Mouse (Mus musculus): ENCODE results near the gene Gm11238. TPM values are rescaled to one million over a fixed set of nuclear protein-coding genes. Genes with fewer than 3 reads are reported as not detected.
A peak's percentile ranks its signal among the peaks of the same experiment; 100 is the strongest.
"Not testable (repeated sequence)": the region's sequence is repeated elsewhere in the genome, so short reads cannot be mapped to it uniquely, and the experiment has no call there.

Gm11238 gene
- not detected in 2 replicates for polyA plus RNA-seq (2015; fragmentation: Nextera tagmentation; extraction: Ambion mirVana)

- not testable (repeated sequence) for ATAC-seq; H3K9me3 ChIP-seq (ENCODE audit: low read length); H3K4me1 ChIP-seq (ENCODE audit: insufficient read depth); H3K27ac ChIP-seq (ENCODE audit: low read depth); H3K4me2 ChIP-seq (ENCODE audit: low read depth, low read length); H3K9ac ChIP-seq (replicated peaks); H3K27me3 ChIP-seq (ENCODE audit: insufficient read depth, low read length); H3K4me3 ChIP-seq (ENCODE audit: low read depth, low read length); DNase-seq; H3K36me3 ChIP-seq (replicated peaks; ENCODE audit: insufficient read depth, low read length)
- no CpG with 5 or more reads among the region's 3 CpGs for WGBS (ENCODE audit: insufficient replicate concordance)
These were observed at the start of gene Gm11238 for GRCm38 (mm10) chr4:73607581-73607980. Gene Gm11238, plus strand, starts transcription at chr4:73607881.

GRCm38 (mm10) chr4:73599248-73599647, 8.4 kb upstream of the Gm11238 start:
- no peaks in the 10 kb centered on the region for H3K4me1 ChIP-seq (ENCODE audit: insufficient read depth)
- 7% methylated on average over 3 of the region's 3 CpGs for WGBS (ENCODE audit: insufficient replicate concordance)
- no peak overlapping the region for H3K9ac ChIP-seq (replicated peaks)
- H3K36me3 ChIP-seq (replicated peaks; ENCODE audit: insufficient read depth, low read length) = no peaks in the 10 kb centered on the region
- TF ChIP-seq EP300 (IDR thresholded peaks at IDR 0.05; ENCODE audit: low read depth) = no peak
- peak; percentile 57 for TF ChIP-seq CTCF (IDR thresholded peaks at IDR 0.05; ENCODE audit: low read depth)
- no peak overlapping the region for H3K4me2 ChIP-seq (ENCODE audit: low read depth, low read length)
- H3K9me3 ChIP-seq (ENCODE audit: low read length) = no peaks in the 10 kb centered on the region
- no peak overlapping the region for H3K27ac ChIP-seq (ENCODE audit: low read depth)
- DNase-seq (no peak), ATAC-seq (no peak)
- no peaks in the 10 kb centered on the region for H3K27me3 ChIP-seq (ENCODE audit: insufficient read depth, low read length)
- no peak overlapping the region for H3K4me3 ChIP-seq (ENCODE audit: low read depth, low read length)

GRCm38 (mm10) chr4:73622684-73623083, 15.0 kb downstream of the Gm11238 start, which contains the start of gene Gm11237:
Gene Gm11237, plus strand, starts transcription at chr4:73622984.
- no CpG with 5 or more reads among the region's 3 CpGs for WGBS (ENCODE audit: insufficient replicate concordance)
- H3K9ac ChIP-seq (replicated peaks); H3K27me3 ChIP-seq (ENCODE audit: insufficient read depth, low read length); ATAC-seq; H3K4me3 ChIP-seq (ENCODE audit: low read depth, low read length); H3K4me2 ChIP-seq (ENCODE audit: low read depth, low read length); DNase-seq; H3K36me3 ChIP-seq (replicated peaks; ENCODE audit: insufficient read depth, low read length); H3K4me1 ChIP-seq (ENCODE audit: insufficient read depth); H3K9me3 ChIP-seq (ENCODE audit: low read length); H3K27ac ChIP-seq (ENCODE audit: low read depth): not testable (repeated sequence)

GRCm38 (mm10) chr4:73637821-73638220, 30.1 kb downstream of the Gm11238 start, which contains the start of gene Gm11236:
Gene Gm11236, plus strand, starts transcription at chr4:73638121.
- not testable (repeated sequence) for DNase-seq; H3K9ac ChIP-seq (replicated peaks); H3K27ac ChIP-seq (ENCODE audit: low read depth); H3K4me3 ChIP-seq (ENCODE audit: low read depth, low read length); H3K4me2 ChIP-seq (ENCODE audit: low read depth, low read length); H3K27me3 ChIP-seq (ENCODE audit: insufficient read depth, low read length); H3K36me3 ChIP-seq (replicated peaks; ENCODE audit: insufficient read depth, low read length); H3K4me1 ChIP-seq (ENCODE audit: insufficient read depth); ATAC-seq; H3K9me3 ChIP-seq (ENCODE audit: low read length)
- WGBS (ENCODE audit: insufficient replicate concordance) = no CpG with 5 or more reads among the region's 4 CpGs

- not testable (repeated sequence) for H3K4me3 ChIP-seq (ENCODE audit: low read depth, low read length); ATAC-seq; H3K4me2 ChIP-seq (ENCODE audit: low read depth, low read length); H3K27ac ChIP-seq (ENCODE audit: low read depth); DNase-seq; H3K9me3 ChIP-seq (ENCODE audit: low read length); H3K4me1 ChIP-seq (ENCODE audit: insufficient read depth); H3K27me3 ChIP-seq (ENCODE audit: insufficient read depth, low read length); H3K9ac ChIP-seq (replicated peaks); H3K36me3 ChIP-seq (replicated peaks; ENCODE audit: insufficient read depth, low read length)
- 67% methylated on average over 4 of the region's 4 CpGs for WGBS (ENCODE audit: insufficient replicate concordance)
These were observed 54.2 kb downstream of the Gm11238 start for GRCm38 (mm10) chr4:73661864-73662263.

GRCm38 (mm10) chr4:73668054-73668453, 60.4 kb downstream of the Gm11238 start, which contains the start of gene Gm11239:
Gene Gm11239, plus strand, starts transcription at chr4:73668354.
- ATAC-seq; H3K4me1 ChIP-seq (ENCODE audit: insufficient read depth); H3K27me3 ChIP-seq (ENCODE audit: insufficient read depth, low read length); H3K9me3 ChIP-seq (ENCODE audit: low read length); H3K4me2 ChIP-seq (ENCODE audit: low read depth, low read length); H3K9ac ChIP-seq (replicated peaks); H3K27ac ChIP-seq (ENCODE audit: low read depth); H3K36me3 ChIP-seq (replicated peaks; ENCODE audit: insufficient read depth, low read length); H3K4me3 ChIP-seq (ENCODE audit: low read depth, low read length); DNase-seq: not testable (repeated sequence)
- WGBS (ENCODE audit: insufficient replicate concordance) = no CpG with 5 or more reads among the region's 4 CpGs

- ATAC-seq; H3K9ac ChIP-seq (replicated peaks); DNase-seq; H3K9me3 ChIP-seq (ENCODE audit: low read length); H3K36me3 ChIP-seq (replicated peaks; ENCODE audit: insufficient read depth, low read length); H3K4me3 ChIP-seq (ENCODE audit: low read depth, low read length); H3K27ac ChIP-seq (ENCODE audit: low read depth); H3K4me2 ChIP-seq (ENCODE audit: low read depth, low read length); H3K4me1 ChIP-seq (ENCODE audit: insufficient read depth); H3K27me3 ChIP-seq (ENCODE audit: insufficient read depth, low read length): not testable (repeated sequence)
- no CpG with 5 or more reads among the region's 4 CpGs for WGBS (ENCODE audit: insufficient replicate concordance)
These were observed 75.5 kb downstream of the Gm11238 start, which contains the start of gene Gm428 for GRCm38 (mm10) chr4:73683216-73683615. Gene Gm428, plus strand, starts transcription at chr4:73683516.

Other genes with a start within 250 kb of the Gm11238 start
- not detected in 2 replicates for gene Gm11487, start 202.8 kb upstream of the Gm11238 start, polyA plus RNA-seq (2015; fragmentation: Nextera tagmentation; extraction: Ambion mirVana)
- gene Gm11237, start 15.1 kb downstream of the Gm11238 start, polyA plus RNA-seq (2015; fragmentation: Nextera tagmentation; extraction: Ambion mirVana) = not detected in 2 replicates
- gene Gm11236, start 30.2 kb downstream of the Gm11238 start, polyA plus RNA-seq (2015; fragmentation: Nextera tagmentation; extraction: Ambion mirVana) = not detected in 2 replicates
- gene Gm11239, start 60.5 kb downstream of the Gm11238 start, polyA plus RNA-seq (2015; fragmentation: Nextera tagmentation; extraction: Ambion mirVana) = not detected in 2 replicates
- not detected in 2 replicates for gene Gm428, start 75.6 kb downstream of the Gm11238 start, polyA plus RNA-seq (2015; fragmentation: Nextera tagmentation; extraction: Ambion mirVana)
- 0.02 and 0.06 TPM in 2 replicates for gene Rasef, start 183.1 kb downstream of the Gm11238 start, polyA plus RNA-seq (2015; fragmentation: Nextera tagmentation; extraction: Ambion mirVana)